Mouse (Mus musculus) forebrain, postnatal 0 days (tissue): ENCODE results near the gene 1700016D06Rik. TPM values are rescaled to one million over a fixed set of nuclear protein-coding genes. Genes with fewer than 3 reads are reported as not detected.

Source experiments
- ATAC-seq: fragments of 200-750 bp; cut with Nextera tagmentation; 2 replicates; pipeline ENCODE4 v1.8.0; 2017; ENCODE audit warnings: mild to moderate bottlenecking, moderate library complexity
- DNase-seq: peaks from one replicate; pipeline ENCODE4 v3.0.0-alpha.2; 2015
- H3K27ac ChIP-seq: fragments of 300-500 bp; sonication (generic); 2 replicates; pipeline ENCODE4 v1.5.1; 2014; ENCODE audit warnings: low read depth, mild to moderate bottlenecking, antibody characterized with exemption, low read length, moderate library complexity, mixed read lengths
- H3K27me3 ChIP-seq: fragments of 300-500 bp; sonication (generic); 2 replicates; pipeline ENCODE4 v1.6.1; 2014; ENCODE audit warnings: mild to moderate bottlenecking, low read length, mixed read lengths; ENCODE audit not compliant: insufficient read depth
- H3K36me3 ChIP-seq: fragments of 300-500 bp; sonication (generic); 2 replicates; pipeline ENCODE4 v1.6.1; 2014; ENCODE audit warnings: mild to moderate bottlenecking, moderate library complexity; ENCODE audit not compliant: insufficient read depth
- H3K4me1 ChIP-seq: fragments of 300-500 bp; sonication (generic); 2 replicates; pipeline ENCODE4 v1.6.1; 2014; ENCODE audit warnings: antibody characterized with exemption; ENCODE audit not compliant: insufficient read depth
- H3K4me2 ChIP-seq: fragments of 300-500 bp; sonication (generic); 2 replicates; pipeline ENCODE4 v1.6.1; 2014; ENCODE audit warnings: low read depth, mild to moderate bottlenecking, moderate library complexity
- H3K4me3 ChIP-seq: fragments of 300-500 bp; sonication (generic); 2 replicates; pipeline ENCODE4 v1.5.1; 2014; ENCODE audit warnings: low read depth, low read length, mixed read lengths
- H3K9ac ChIP-seq: fragments of 300-500 bp; sonication (generic); 2 replicates; pipeline ENCODE4 v1.6.1; 2014; ENCODE audit warnings: mild to moderate bottlenecking
- H3K9me3 ChIP-seq: fragments of 300-500 bp; sonication (generic); 2 replicates; pipeline ENCODE4 v1.6.1; 2016; ENCODE audit warnings: low read length
- CTCF ChIP-seq: sonication (generic); IDR thresholded peaks from 2 replicates; pipeline ENCODE4 v1.5.1; 2016; ENCODE audit warnings: antibody characterized with exemption, control low read depth, low read depth
- WGBS: fragments of 180-500 bp; shearing (Covaris S2); extraction: QIAGEN DNeasy Blood & Tissue Kit; methylation state at CpG from one replicate; pipeline ENCODE4 v1.1.7; 2014; 5-methylcytosine and 5-hydroxymethylcytosine counted together
- polyA plus RNA-seq: library from polyadenylated mRNA; unstranded; fragments of >200 nt; fragmentation: Nextera tagmentation; extraction: Ambion mirVana; gene quantifications from 2 replicates; pipeline ENCODE4 v1.2.1, GENCODE M21; 2015
- total RNA-seq: library from RNA; depleted of rRNA; stranded (reverse); fragments of >200 nt; gene quantifications from 2 replicates; pipeline ENCODE4 v1.2.3, GENCODE M21; 2014

1700016D06Rik gene
- total and polyA plus RNA-seq, 2 experiments from 2014 or later = 0.22 TPM; not detected in 1

DNA sequence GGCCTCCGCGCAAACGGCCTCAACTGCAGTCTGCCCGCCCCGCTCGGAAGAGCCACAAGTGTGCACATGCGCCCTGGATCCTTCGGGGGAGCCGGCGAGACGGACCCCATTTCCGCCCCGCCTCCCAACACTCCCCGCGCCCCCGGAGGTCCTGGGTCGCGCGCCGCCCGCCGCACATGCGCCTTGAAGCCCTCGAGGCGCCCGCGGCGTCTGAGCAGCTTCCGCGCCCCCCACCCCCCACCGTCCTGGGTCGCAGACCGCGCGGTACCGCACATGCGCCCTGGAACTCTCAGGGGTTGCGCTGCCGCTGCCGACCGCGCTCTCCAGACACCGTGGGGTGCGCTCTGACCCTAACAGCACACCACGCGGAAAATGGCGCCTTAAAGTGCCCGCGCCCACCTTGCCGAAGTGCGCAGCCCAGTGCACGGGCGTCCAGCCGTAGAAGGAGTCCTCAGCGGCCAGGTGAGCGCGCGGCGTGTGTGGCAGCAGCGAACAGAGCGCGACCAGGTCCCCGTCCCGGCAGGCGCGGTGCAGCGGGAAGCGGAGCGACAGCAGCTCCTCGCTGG, 65.8 kb downstream of the 1700016D06Rik start:
- Histone ChIP-seq H3K4me2 (peak overlapping the region; percentile 87), H3K27ac (peak overlapping the region; percentile 99), H3K27me3 (no peaks in the 10 kb centered on the region), H3K4me1 (peaks cover 5% of the 10 kb centered on the region; the same call in 1 of the 2 replicates), H3K9ac (peak overlapping the region; percentile 98), H3K4me3 (peak overlapping the region; percentile 99), H3K36me3 (peaks cover 16% of the 10 kb centered on the region), H3K9me3 (no peaks in the 10 kb centered on the region)
- DNase-seq = peak; percentile 97
- ATAC-seq = peak; percentile 88
- 2% methylated on average over 66 of the region's 70 CpGs for WGBS
- TF ChIP-seq CTCF = peak; percentile 39

DNA sequence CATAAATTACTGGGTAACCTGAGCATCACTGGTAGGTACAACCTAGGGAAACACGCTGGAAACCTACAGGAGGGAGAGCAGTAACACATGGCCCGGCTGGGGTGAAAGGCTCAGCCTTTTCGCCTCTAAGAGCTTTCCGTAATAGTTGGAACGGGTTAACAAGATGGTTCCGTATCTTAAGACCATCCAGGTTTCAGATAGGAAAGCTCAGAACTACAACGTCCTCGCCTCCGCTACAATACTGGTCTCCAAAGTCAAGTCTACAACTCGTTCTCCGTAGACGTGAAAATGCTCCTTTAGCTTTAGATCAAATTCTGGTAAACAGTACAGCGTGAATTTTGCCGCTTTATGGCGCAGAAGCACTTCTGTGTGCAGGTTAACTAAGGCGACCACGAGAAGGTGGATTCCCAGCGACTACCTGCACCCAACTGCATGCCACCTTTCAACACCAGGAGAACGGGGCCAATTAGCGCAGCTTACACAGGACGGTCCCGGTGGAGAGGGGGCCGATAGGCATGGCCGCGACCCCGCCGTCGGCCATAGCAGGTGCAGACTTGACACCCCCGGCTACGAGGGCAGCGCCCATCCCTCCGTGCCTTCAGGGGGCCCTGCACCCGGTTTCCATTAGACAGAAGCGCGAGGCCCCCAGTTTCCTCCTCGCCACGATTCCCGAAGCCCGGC, 66.4 kb downstream of the 1700016D06Rik start:
- Histone ChIP-seq H3K9me3 (no peaks in the 10 kb centered on the region), H3K27me3 (no peaks in the 10 kb centered on the region), H3K27ac (peak overlapping the region; percentile 99), H3K4me2 (peak overlapping the region; percentile 87), H3K4me1 (peaks cover 5% of the 10 kb centered on the region; the same call in 1 of the 2 replicates), H3K9ac (peak overlapping the region; percentile 98), H3K36me3 (peaks cover 20% of the 10 kb centered on the region), H3K4me3 (peak overlapping the region; percentile 99)
- no peak for TF ChIP-seq CTCF
- peak; percentile 22 for DNase-seq
- 1% methylated on average over 39 of the region's 39 CpGs for WGBS
- 0 out of 2 replicates have a peak, but pooled peaks have one; percentile 1 for ATAC-seq

GRCm38 (mm10) chr8:11633414-11633813, 67.4 kb downstream of the 1700016D06Rik start:
- no peak overlapping the region for H3K27ac ChIP-seq
- H3K9ac ChIP-seq = no peak overlapping the region
- peak overlapping the region; percentile 87 for H3K4me2 ChIP-seq
- peaks cover 5% of the 10 kb centered on the region; the same call in 1 of the 2 replicates for H3K4me1 ChIP-seq
- 39% methylated on average over 7 of the region's 7 CpGs for WGBS
- H3K9me3 ChIP-seq = no peaks in the 10 kb centered on the region
- no peak for DNase-seq
- H3K27me3 ChIP-seq = no peaks in the 10 kb centered on the region
- H3K36me3 ChIP-seq = peaks cover 22% of the 10 kb centered on the region
- ATAC-seq = no peak
- no peak for TF ChIP-seq CTCF
- peak overlapping the region; percentile 99 for H3K4me3 ChIP-seq

DNA sequence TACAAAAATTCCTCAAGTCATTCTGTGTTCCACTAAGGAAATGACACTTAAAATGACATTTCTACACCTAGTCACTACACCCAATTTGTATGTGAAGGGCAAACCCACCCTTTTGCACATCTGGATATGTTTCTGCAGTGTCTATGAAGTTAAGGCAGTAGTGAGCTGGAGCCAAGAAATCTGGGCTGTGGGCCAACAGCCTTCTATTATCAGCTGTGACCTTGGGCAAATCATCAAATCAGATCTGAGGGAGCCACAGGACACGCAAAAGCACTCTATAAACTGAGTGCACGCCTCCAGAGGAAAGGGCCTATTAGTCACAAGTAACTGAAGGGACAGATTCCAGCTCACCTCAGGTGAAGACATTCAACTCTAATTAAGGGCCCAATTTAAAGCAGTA, 68.5 kb downstream of the 1700016D06Rik start:
- Histone ChIP-seq H3K9me3 (no peaks in the 10 kb centered on the region), H3K4me2 (no peak overlapping the region), H3K27ac (no peak overlapping the region), H3K36me3 (peaks cover 30% of the 10 kb centered on the region), H3K4me1 (peaks cover 5% of the 10 kb centered on the region; the same call in 1 of the 2 replicates), H3K4me3 (no peak overlapping the region), H3K27me3 (no peaks in the 10 kb centered on the region), H3K9ac (no peak overlapping the region)
- 17% methylated on average over 2 of the region's 2 CpGs for WGBS
- no peak for ATAC-seq
- DNase-seq = no peak
- TF ChIP-seq CTCF = no peak

GRCm38 (mm10) chr8:11629206-11629605, 71.7 kb downstream of the 1700016D06Rik start:
- peaks cover 40% of the 10 kb centered on the region for H3K36me3 ChIP-seq
- H3K4me1 ChIP-seq = peaks cover 5% of the 10 kb centered on the region; the same call in 1 of the 2 replicates
- no peak overlapping the region for H3K4me3 ChIP-seq
- no peaks in the 10 kb centered on the region for H3K27me3 ChIP-seq
- DNase-seq (no peak), ATAC-seq (no peak)
- 83% methylated on average over 5 of the region's 5 CpGs for WGBS
- H3K9ac ChIP-seq = no peak overlapping the region
- H3K27ac ChIP-seq = no peak overlapping the region
- TF ChIP-seq CTCF = no peak
- no peaks in the 10 kb centered on the region for H3K9me3 ChIP-seq
- no peak overlapping the region for H3K4me2 ChIP-seq

DNA sequence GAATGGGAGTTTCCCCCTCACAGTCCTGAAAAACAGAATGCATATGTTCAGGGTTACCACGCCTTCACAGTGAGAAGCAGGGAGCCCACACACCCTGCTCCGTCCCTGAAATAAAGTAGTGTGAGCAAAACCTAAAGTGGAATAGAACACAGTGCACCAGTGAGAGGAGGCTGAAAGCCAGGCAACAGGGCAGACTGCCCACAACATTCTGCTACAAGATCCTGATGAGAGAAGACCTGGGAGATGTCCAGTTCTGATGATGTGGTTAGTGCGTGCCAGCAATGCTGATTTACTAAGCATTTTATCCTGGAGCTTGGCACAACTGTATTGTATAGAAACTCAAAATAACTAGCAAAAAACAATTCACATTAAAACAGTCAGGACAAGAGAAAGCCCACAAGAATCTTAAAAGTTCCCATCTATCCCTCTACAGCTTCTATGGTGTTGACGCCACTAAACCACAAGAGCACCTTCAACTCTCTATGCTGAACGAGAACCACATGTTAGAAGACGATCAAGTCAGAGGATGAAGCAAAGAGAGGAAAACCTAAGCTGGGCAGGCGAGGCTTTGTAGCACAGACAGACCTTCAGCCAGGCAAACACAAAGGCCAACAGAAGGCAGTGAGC, 72.2 kb downstream of the 1700016D06Rik start:
- no peak for ATAC-seq
- H3K27me3 ChIP-seq = no peaks in the 10 kb centered on the region
- TF ChIP-seq CTCF = no peak
- H3K4me2 ChIP-seq = no peak overlapping the region
- H3K27ac ChIP-seq = no peak overlapping the region
- peaks cover 40% of the 10 kb centered on the region for H3K36me3 ChIP-seq
- no peaks in the 10 kb centered on the region for H3K9me3 ChIP-seq
- 75% methylated on average over 7 of the region's 7 CpGs for WGBS
- H3K4me1 ChIP-seq = peaks cover 2% of the 10 kb centered on the region; the same call in 1 of the 2 replicates
- H3K4me3 ChIP-seq = no peak overlapping the region
- DNase-seq = no peak
- no peak overlapping the region for H3K9ac ChIP-seq

- 79% methylated on average over 9 of the region's 9 CpGs for WGBS
- H3K27ac ChIP-seq = no peak overlapping the region
- no peak for TF ChIP-seq CTCF
- no peaks in the 10 kb centered on the region for H3K4me1 ChIP-seq
- peaks cover 40% of the 10 kb centered on the region for H3K36me3 ChIP-seq
- no peak overlapping the region for H3K9ac ChIP-seq
- H3K27me3 ChIP-seq = no peaks in the 10 kb centered on the region
- H3K4me3 ChIP-seq = no peak overlapping the region
- DNase-seq = no peak
- no peak for ATAC-seq
- no peak overlapping the region for H3K4me2 ChIP-seq
- no peaks in the 10 kb centered on the region for H3K9me3 ChIP-seq
Observed at GRCm38 (mm10) chr8:11627717-11628116, 73.1 kb downstream of the 1700016D06Rik start.
